Mouse (Mus musculus) CD4-positive, CD25-positive, alpha-beta regulatory T cell, adult 4 months (primary cell): ENCODE measurements around the gene Cnn3. TPM values are rescaled to one million over a fixed set of nuclear protein-coding genes. Genes with fewer than 3 reads are reported as not detected.

Experiments used
- ATAC-seq: one replicate; pipeline ENCODE4 v1.8.0; 2017
- polyA plus RNA-seq, 2 experiments: library from polyadenylated mRNA; unstranded; fragments of 100-300 nt; shearing (Covaris generic); gene quantifications; one replicate each; pipeline ENCODE4 v1.2.1; 2017

The Cnn3 gene
- polyA plus RNA-seq, 2 experiments from 2014 or later = 8.8 to 9.7 TPM

- peak; percentile 98 for ATAC-seq
Measured at GRCm38 (mm10) chr3:121500225-121500624, 73.9 kb downstream of the Cnn3 start.

- no peak for ATAC-seq
Measured at GRCm38 (mm10) chr3:121500734-121501133, 74.4 kb downstream of the Cnn3 start.

- ATAC-seq = no peak
Measured at GRCm38 (mm10) chr3:121504927-121505487, 78.7 kb downstream of the Cnn3 start.

- no peak for ATAC-seq
Measured at GRCm38 (mm10) chr3:121506175-121506574, 79.9 kb downstream of the Cnn3 start.

GRCm38 (mm10) chr3:121506756-121507155 is 80.5 kb downstream of the Cnn3 start:
- no peak for ATAC-seq

- no peak for ATAC-seq
Measured at GRCm38 (mm10) chr3:121507678-121508077, 81.4 kb downstream of the Cnn3 start.

Other genes with a start within 250 kb of the Cnn3 start
- not detected for gene Tmem56, start 143.4 kb upstream of the Cnn3 start, polyA plus RNA-seq
- 10 to 100 TPM; 15.5 to 29.5 TPM for gene Alg14, start 134.7 kb upstream of the Cnn3 start, polyA plus RNA-seq
- not detected for gene Slc44a3, start 105.9 kb downstream of the Cnn3 start, polyA plus RNA-seq
- not detected for gene 4930432M17Rik, start 244.3 kb downstream of the Cnn3 start, polyA plus RNA-seq